Mouse (Mus musculus) frontal cortex, adult 2 months (tissue): ENCODE results near the gene Lrba. TPM values are rescaled to one million over a fixed set of nuclear protein-coding genes. Genes with fewer than 3 reads are reported as not detected.

Source experiments
- DNase-seq, 2 experiments: peaks; one replicate each; pipeline ENCODE4 v3.0.0; 2022; ENCODE audit warnings: low spot score in 1 of 2; ENCODE audit errors: extremely low spot score in 1 of 2
- polyA plus RNA-seq: library from polyadenylated mRNA; depleted of rRNA; stranded (reverse); fragments of >200 nt; gene quantifications from 2 replicates; pipeline ENCODE4 v1.2.3, GENCODE M21; 2012

Gene Lrba
- polyA plus RNA-seq, 1 experiment: 24.9 TPM

- DNase-seq: peak in 1 of 2 experiments; percentile 45
Measured at GRCm38 (mm10) chr3:86646771-86647170, 422.3 kb downstream of the Lrba start.

GRCm38 (mm10) chr3:86651006-86651405 lies 426.5 kb downstream of the Lrba start:
- DNase-seq: no peak

GRCm38 (mm10) chr3:86659326-86659725 lies 434.8 kb downstream of the Lrba start:
- no peak for DNase-seq

- DNase-seq: no peak
Measured at GRCm38 (mm10) chr3:86664399-86664798, 439.9 kb downstream of the Lrba start.

GRCm38 (mm10) chr3:86668146-86668545 lies 443.7 kb downstream of the Lrba start:
- no peak for DNase-seq

- no peak for DNase-seq
Measured at GRCm38 (mm10) chr3:86677573-86678155, 453.2 kb downstream of the Lrba start.

GRCm38 (mm10) chr3:86687571-86688209 lies 463.2 kb downstream of the Lrba start:
- DNase-seq: peak in 1 of 2 experiments; percentile 4

- peak in 1 of 2 experiments; percentile 8 for DNase-seq
Measured at GRCm38 (mm10) chr3:86688438-86688837, 464.0 kb downstream of the Lrba start.

GRCm38 (mm10) chr3:86689305-86689704 lies 464.8 kb downstream of the Lrba start:
- DNase-seq: peak in 1 of 2 experiments; percentile 20

- DNase-seq: no peak
Measured at GRCm38 (mm10) chr3:86692779-86693178, 468.3 kb downstream of the Lrba start.

- DNase-seq: no peak
Measured at GRCm38 (mm10) chr3:86693553-86693952, 469.1 kb downstream of the Lrba start.

GRCm38 (mm10) chr3:86698947-86699346 lies 474.5 kb downstream of the Lrba start:
- no peak for DNase-seq

- no peak for DNase-seq
Measured at GRCm38 (mm10) chr3:86701163-86701563, 476.7 kb downstream of the Lrba start.

GRCm38 (mm10) chr3:86709472-86709871 lies 485.0 kb downstream of the Lrba start:
- DNase-seq: no peak

- no peak for DNase-seq
Measured at GRCm38 (mm10) chr3:86711530-86711929, 487.1 kb downstream of the Lrba start.

GRCm38 (mm10) chr3:86712758-86713157 lies 488.3 kb downstream of the Lrba start:
- DNase-seq: no peak

- no peak for DNase-seq
Measured at GRCm38 (mm10) chr3:86714446-86714845, 490.0 kb downstream of the Lrba start.

- DNase-seq: peak in 1 of 2 experiments; percentile 22
Measured at GRCm38 (mm10) chr3:86723415-86724298, 499.2 kb downstream of the Lrba start.

- DNase-seq: no peak
Measured at GRCm38 (mm10) chr3:86725113-86725512, 500.6 kb downstream of the Lrba start.

- no peak for DNase-seq
Measured at GRCm38 (mm10) chr3:86738831-86739230, 514.4 kb downstream of the Lrba start.

GRCm38 (mm10) chr3:86739745-86740144 lies 515.3 kb downstream of the Lrba start:
- no peak for DNase-seq
